Mouse (Mus musculus) CH12.LX (cell line): ENCODE results near the gene Etv6. TPM values are rescaled to one million over a fixed set of nuclear protein-coding genes. Genes with fewer than 3 reads are reported as not detected.

ENCODE experiments used
- DNase-seq: peaks from one replicate; pipeline ENCODE4 v3.0.0-alpha.2; 2013; ENCODE audit errors: extremely low read depth
- H3K27ac ChIP-seq: 2 replicates; pipeline ENCODE4 v1.5.1; 2012; ENCODE audit warnings: low read depth, mild to moderate bottlenecking, control low read depth, moderate library complexity; ENCODE audit not compliant: insufficient read depth
- H3K27me3 ChIP-seq: replicated peaks from 2 replicates; pipeline ENCODE3; 2012; ENCODE audit warnings: inconsistent platforms
- H3K36me3 ChIP-seq, 2 experiments: replicated peaks in 1 of 2; 2 replicates each; pipeline versions ENCODE3 to v1.6.1; 2012; ENCODE audit warnings: inconsistent platforms in 1 of 2, low read length in 1 of 2, mild to moderate bottlenecking in 1 of 2, mixed read lengths in 1 of 2, moderate library complexity in 1 of 2; ENCODE audit not compliant: control insufficient read depth in 1 of 2, insufficient read depth in 1 of 2
- H3K4me1 ChIP-seq, 2 experiments: 2 replicates each; pipeline ENCODE4 v1.6.1; 2012; ENCODE audit warnings: inconsistent platforms in 1 of 2, moderate library complexity in 1 of 2; ENCODE audit not compliant: insufficient read depth in 2 of 2, control insufficient read depth in 1 of 2
- H3K4me2 ChIP-seq: 2 replicates; pipeline ENCODE4 v1.6.1; 2012; ENCODE audit warnings: low read depth, mild to moderate bottlenecking, control low read depth; ENCODE audit not compliant: poor library complexity, insufficient read depth, severe bottlenecking
- H3K4me3 ChIP-seq, 3 experiments: fragments of 150-350 bp in 1 of 3; sonication (generic) in 1 of 3; replicated peaks in 1 of 3; 2 replicates each; pipeline versions ENCODE3 to v1.5.1; 2011 to 2012; ENCODE audit warnings: low read depth in 2 of 3, low read length in 2 of 3, mild to moderate bottlenecking in 2 of 3, moderate library complexity in 2 of 3, control low read depth in 1 of 3, improper control_type of control experiment in 1 of 3, inconsistent platforms in 1 of 3, mixed read lengths in 1 of 3; ENCODE audit not compliant: poor library complexity in 1 of 3
- H3K79me2 ChIP-seq: replicated peaks from 2 replicates; pipeline ENCODE4 v1.6.1; 2012; ENCODE audit warnings: mild to moderate bottlenecking, moderate library complexity; ENCODE audit not compliant: control insufficient read depth, poor library complexity, insufficient read depth, severe bottlenecking; ENCODE audit errors: extremely low read depth
- H3K9ac ChIP-seq: 2 replicates; pipeline ENCODE4 v1.6.1; 2012; ENCODE audit warnings: low read depth, mild to moderate bottlenecking, control low read depth, moderate library complexity; ENCODE audit not compliant: insufficient read depth
- H3K9me3 ChIP-seq: replicated peaks from 2 replicates; pipeline ENCODE3; 2012; ENCODE audit warnings: low read length, inconsistent platforms, mixed read lengths
- BHLHE40 ChIP-seq: IDR thresholded peaks from 2 replicates; pipeline ENCODE4 v1.6.1; 2011; ENCODE audit warnings: mild to moderate bottlenecking, low read depth, low read length, improper control_type of control experiment
- CHD1 ChIP-seq: IDR thresholded peaks from 2 replicates; pipeline ENCODE4 v1.6.1; 2012; ENCODE audit warnings: low read depth, low read length, improper control_type of control experiment, inconsistent platforms
- CHD2 ChIP-seq: IDR thresholded peaks from 2 replicates; pipeline ENCODE4 v1.6.1; 2011; ENCODE audit warnings: low read length, improper control_type of control experiment
- CTCF ChIP-seq, 2 experiments: IDR thresholded peaks in 1 of 2; conservative IDR thresholded peaks in 1 of 2; 2 replicates each; pipeline ENCODE4 v1.5.1; 2011 to 2012; ENCODE audit warnings: low read depth in 2 of 2, low read length in 2 of 2, improper control_type of control experiment in 1 of 2, inconsistent platforms in 1 of 2, mild to moderate bottlenecking in 1 of 2, moderate library complexity in 1 of 2
- E2F4 ChIP-seq: IDR thresholded peaks from 2 replicates; pipeline ENCODE4 v1.6.1; 2011; ENCODE audit warnings: low read depth, low read length, improper control_type of control experiment; ENCODE audit not compliant: insufficient replicate concordance
- GABPA ChIP-seq: IDR thresholded peaks from 2 replicates; pipeline ENCODE4 v1.6.1; 2012; ENCODE audit warnings: low read depth, low read length, improper control_type of control experiment, inconsistent platforms; ENCODE audit not compliant: insufficient replicate concordance
- HCFC1 ChIP-seq: IDR thresholded peaks from 2 replicates; pipeline ENCODE4 v1.6.1; 2012; ENCODE audit warnings: low read depth, mild to moderate bottlenecking, inconsistent platforms, low read length, improper control_type of control experiment
- IRF4 ChIP-seq: IDR thresholded peaks from 2 replicates; pipeline ENCODE4 v1.6.1; 2014; ENCODE audit warnings: low read depth, mild to moderate bottlenecking, inconsistent platforms, low read length, improper control_type of control experiment
- KAT2A ChIP-seq: IDR thresholded peaks from 2 replicates; pipeline ENCODE4 v1.6.1; 2012; ENCODE audit warnings: low read length, improper control_type of control experiment, inconsistent platforms; ENCODE audit not compliant: insufficient replicate concordance
- MAX ChIP-seq: IDR thresholded peaks from 2 replicates; pipeline ENCODE4 v1.6.1; 2011; ENCODE audit warnings: low read length, improper control_type of control experiment
- MEF2A ChIP-seq: IDR thresholded peaks from 2 replicates; pipeline ENCODE4 v1.6.1; 2014; ENCODE audit warnings: low read depth, mild to moderate bottlenecking, inconsistent platforms, low read length, improper control_type of control experiment, borderline replicate concordance
- NELFE ChIP-seq: IDR thresholded peaks from 2 replicates; pipeline ENCODE4 v1.6.1; 2011; ENCODE audit warnings: low read depth, low read length, improper control_type of control experiment
- POLR2AphosphoS2 ChIP-seq: IDR thresholded peaks from 2 replicates; pipeline ENCODE4 v1.6.1; 2011; ENCODE audit warnings: low read depth, low read length, improper control_type of control experiment
- RAD21 ChIP-seq: IDR thresholded peaks from 2 replicates; pipeline ENCODE4 v1.6.1; 2011; ENCODE audit warnings: low read depth, mild to moderate bottlenecking, low read length, improper control_type of control experiment, moderate library complexity
- SIN3A ChIP-seq: IDR thresholded peaks from 2 replicates; pipeline ENCODE4 v1.6.1; 2012; ENCODE audit warnings: low read length, improper control_type of control experiment, inconsistent platforms
- SMC3 ChIP-seq: IDR thresholded peaks from 2 replicates; pipeline ENCODE4 v1.6.1; 2011; ENCODE audit warnings: low read depth, low read length, improper control_type of control experiment
- TBP ChIP-seq: conservative IDR thresholded peaks from 2 replicates; pipeline ENCODE4 v1.6.1; 2011; ENCODE audit warnings: low read depth, low read length, improper control_type of control experiment
- USF1 ChIP-seq: IDR thresholded peaks from 2 replicates; pipeline ENCODE4 v1.6.1; 2014; ENCODE audit warnings: low read depth, mild to moderate bottlenecking, inconsistent platforms, low read length, improper control_type of control experiment
- USF2 ChIP-seq: conservative IDR thresholded peaks from 2 replicates; pipeline ENCODE4 v1.6.1; 2011; ENCODE audit warnings: low read depth, low read length, improper control_type of control experiment
- dilution Hi-C: fragments of 300-500 bp; cut with MboI; formaldehyde crosslinking; loops from 2 replicates; pipeline ENCODE4 v1.14.3; 2020; ENCODE audit warnings: low sequenced_read_pairs; ENCODE audit not compliant: extremely low pct_unique_long_range_greater_than_20kb, extremely low pct_ligation_motif_present
- in situ Hi-C: fragments of 300-500 bp; cut with MboI; formaldehyde crosslinking; loops from 3 replicates; pipeline ENCODE4 v1.14.3; 2019; ENCODE audit warnings: low sequenced_read_pairs, low pct_ligation_motif_present, low pct_unique_long_range_greater_than_20kb, mixed read lengths
- polyA plus RNA-seq: library from polyadenylated mRNA; unstranded; fragments of >175 nt; gene quantifications from 2 replicates; pipeline ENCODE4 v1.2.1, GENCODE M21; 2012; ENCODE audit warnings: low read depth; ENCODE audit not compliant: insufficient read length
- total RNA-seq, 2 experiments: library from RNA; depleted of rRNA; stranded (reverse); fragments of 300-350 nt in 1 of 2; fragments of >200 nt in 1 of 2; gene quantifications; 2 replicates each; pipeline ENCODE4 v1.2.3; 2012 to 2014

Etv6 gene
- total and polyA plus RNA-seq, 3 experiments = 7.6 to 29.5 (median 10.1) TPM

GRCm38 (mm10) chr6:134199895-134200294, 164.4 kb downstream of the Etv6 start:
- H3K9me3 ChIP-seq = no peaks in the 10 kb centered on the region
- H3K4me2 ChIP-seq = no peak overlapping the region
- H3K79me2 ChIP-seq = no peaks in the 10 kb centered on the region; the same call in 1 of the 2 replicates
- H3K27ac ChIP-seq = no peak overlapping the region
- no peak overlapping the region for H3K9ac ChIP-seq
- no peak overlapping the region for H3K4me3 ChIP-seq
- TF ChIP-seq NELFE (no peak), GABPA (no peak), KAT2A (no peak), HCFC1 (no peak), SMC3 (no peak), BHLHE40 (no peak), USF1 (no peak), CHD1 (no peak), USF2 (no peak), TBP (no peak), SIN3A (no peak), RAD21 (no peak), POLR2AphosphoS2 (no peak), CHD2 (no peak), MAX (no peak), IRF4 (no peak), E2F4 (no peak), CTCF (conservative IDR thresholded peaks at IDR 0.05 in 1 of 2, IDR thresholded peaks at IDR 0.05 in 1 of 2; ENCODE audit: low read depth in 2 of 2, low read length in 2 of 2) (no peak)
- no peak for DNase-seq
- dilution Hi-C loops = no loop called here
- H3K36me3 ChIP-seq = peaks cover 13 to 71% of the 10 kb centered on the region in 2 experiments
- H3K4me1 ChIP-seq = peaks cover 4 to 57% of the 10 kb centered on the region in 2 experiments; a peak in 3 of 4 replicates
- H3K27me3 ChIP-seq = no peaks in the 10 kb centered on the region
- in situ Hi-C loops = loop anchor here (25.0 kb wide), 1 partner anchor 163 kb away; the partner anchor contains the start of gene Etv6

- no peak overlapping the region for H3K4me3 ChIP-seq
- peaks cover 13 to 75% of the 10 kb centered on the region in 2 experiments for H3K36me3 ChIP-seq
- no peak overlapping the region for H3K27ac ChIP-seq
- H3K9me3 ChIP-seq = no peaks in the 10 kb centered on the region
- H3K4me1 ChIP-seq = peaks cover 0 to 57% of the 10 kb centered on the region in 2 experiments; a peak in 3 of 4 replicates
- no peaks in the 10 kb centered on the region for H3K27me3 ChIP-seq
- no peak for DNase-seq
- no peak for TF ChIP-seq MEF2A
- H3K4me2 ChIP-seq = no peak overlapping the region
- H3K79me2 ChIP-seq = no peaks in the 10 kb centered on the region
- dilution Hi-C loops (no loop called here), in situ Hi-C loops (loop anchor here (25.0 kb wide), 1 partner anchor 163 kb away; the partner anchor contains the start of gene Etv6)
- H3K9ac ChIP-seq = no peak overlapping the region
Observed at GRCm38 (mm10) chr6:134200577-134200976, 165.1 kb downstream of the Etv6 start.
